Mouse (Mus musculus) megakaryocyte, embryonic 14.5 days (primary cell): ENCODE data around the gene Yipf3.

Experiments
- FLI1 ChIP-seq: IDR thresholded peaks from 2 replicates; pipeline ENCODE4 v1.6.1; 2012; ENCODE audit warnings: low read length, inconsistent platforms, mixed read lengths
- GATA1 ChIP-seq: IDR thresholded peaks from 3 replicates; pipeline ENCODE4 v1.6.1; 2012; ENCODE audit warnings: mixed read lengths, low read length, inconsistent platforms, borderline replicate concordance

GRCm38 (mm10) chr17:46237079-46237478 is 10.8 kb upstream of the Yipf3 start:
- no peak for TF ChIP-seq GATA1
- TF ChIP-seq FLI1: no peak
